Mouse (Mus musculus): ENCODE results near the gene Aip. TPM values are rescaled to one million over a fixed set of nuclear protein-coding genes. Genes with fewer than 3 reads are reported as not detected.

Gene Aip
- polyA plus RNA-seq, 1 experiment from 2014 or later = 69.4 TPM

GRCm38 (mm10) chr19:4092750-4093149 lies 32.9 kb downstream of the Aip start:
- Histone ChIP-seq H3K4me1 (peaks cover 3% of the 10 kb centered on the region; the same call in 1 of the 2 replicates), H3K9me3 (no peaks in the 10 kb centered on the region), H3K27me3 (replicated peaks) (no peaks in the 10 kb centered on the region), H3K4me3 (no peak overlapping the region), H3K4me2 (replicated peaks) (no peak overlapping the region), H3K27ac (no peak overlapping the region), H3K9ac (no peak overlapping the region), H3K36me3 (no peaks in the 10 kb centered on the region)
- ATAC-seq (ENCODE audit: low FRiP score, low read depth) = no peak
- WGBS = 87% methylated on average over 3 of the region's 3 CpGs

GRCm38 (mm10) chr19:4091383-4091782 lies 34.3 kb downstream of the Aip start:
- no peaks in the 10 kb centered on the region for H3K36me3 ChIP-seq
- H3K27me3 ChIP-seq (replicated peaks) = no peaks in the 10 kb centered on the region
- no peak overlapping the region for H3K9ac ChIP-seq
- 72% methylated on average over 2 of the region's 2 CpGs for WGBS
- no peaks in the 10 kb centered on the region for H3K9me3 ChIP-seq
- no peak overlapping the region for H3K27ac ChIP-seq
- H3K4me2 ChIP-seq (replicated peaks) = no peak overlapping the region
- no peak overlapping the region for H3K4me3 ChIP-seq
- no peak for ATAC-seq (ENCODE audit: low FRiP score, low read depth)
- no peaks in the 10 kb centered on the region for H3K4me1 ChIP-seq

DNA sequence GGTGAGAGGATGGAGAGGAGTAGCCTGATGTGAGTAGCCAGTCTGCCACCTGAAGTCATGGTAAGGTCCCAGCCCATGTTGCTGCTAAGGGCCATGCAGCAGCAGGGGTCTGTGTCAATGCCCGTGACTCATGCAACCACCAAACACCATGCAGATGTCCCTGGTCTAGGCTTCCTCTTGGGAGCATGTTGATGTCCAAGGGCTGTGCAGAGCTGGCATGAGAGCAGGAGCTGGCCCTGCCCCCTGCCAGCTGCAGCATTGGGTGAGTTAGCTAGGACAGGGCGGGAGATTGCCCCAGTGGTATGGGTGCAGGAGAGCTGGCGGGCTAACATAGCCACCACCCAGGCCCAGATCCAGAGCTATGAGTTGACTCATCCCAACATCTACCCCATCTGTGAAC lies 35.2 kb downstream of the Aip start:
- Histone ChIP-seq H3K9me3 (no peaks in the 10 kb centered on the region), H3K4me3 (no peak overlapping the region), H3K27ac (no peak overlapping the region), H3K4me1 (no peaks in the 10 kb centered on the region), H3K36me3 (no peaks in the 10 kb centered on the region), H3K4me2 (replicated peaks) (no peak overlapping the region), H3K27me3 (replicated peaks) (no peaks in the 10 kb centered on the region; the same call in 1 of the 2 replicates), H3K9ac (no peak overlapping the region)
- no peak for ATAC-seq (ENCODE audit: low FRiP score, low read depth)
- WGBS = 91% methylated on average over 3 of the region's 3 CpGs

GRCm38 (mm10) chr19:4089128-4089527 lies 36.5 kb downstream of the Aip start:
- Histone ChIP-seq H3K4me2 (replicated peaks) (no peak overlapping the region), H3K36me3 (no peaks in the 10 kb centered on the region), H3K4me1 (no peaks in the 10 kb centered on the region), H3K4me3 (no peak overlapping the region), H3K27me3 (replicated peaks) (no peaks in the 10 kb centered on the region; the same call in 1 of the 2 replicates), H3K9me3 (no peaks in the 10 kb centered on the region), H3K9ac (no peak overlapping the region), H3K27ac (no peak overlapping the region)
- no peak for ATAC-seq (ENCODE audit: low FRiP score, low read depth)
- WGBS = 83% methylated on average over 6 of the region's 6 CpGs

DNA sequence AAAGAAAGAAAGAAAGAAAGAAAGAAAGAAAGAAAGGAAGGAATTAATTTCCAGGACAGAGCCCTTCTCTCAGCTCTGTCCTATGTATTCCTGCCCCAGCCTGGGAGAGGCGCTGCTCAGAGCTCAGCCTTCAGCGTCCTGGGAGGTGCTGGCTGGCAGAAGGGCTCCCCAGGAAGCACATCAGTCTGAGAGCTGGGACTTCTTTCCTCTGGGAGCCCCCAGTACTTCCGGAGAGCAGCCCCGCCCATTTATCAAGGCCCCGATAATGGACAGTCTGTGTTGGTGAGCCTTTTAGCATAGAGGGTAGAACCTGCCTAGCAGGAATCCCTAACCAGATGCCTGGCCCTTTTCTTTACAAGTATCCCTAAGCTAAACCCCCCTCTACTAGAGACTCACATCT lies 37.5 kb downstream of the Aip start:
- Histone ChIP-seq H3K36me3 (no peaks in the 10 kb centered on the region), H3K27me3 (replicated peaks) (no peaks in the 10 kb centered on the region; the same call in 1 of the 2 replicates), H3K4me2 (replicated peaks) (no peak overlapping the region), H3K4me1 (no peaks in the 10 kb centered on the region), H3K9me3 (no peaks in the 10 kb centered on the region), H3K4me3 (no peak overlapping the region), H3K9ac (no peak overlapping the region), H3K27ac (no peak overlapping the region)
- ATAC-seq (ENCODE audit: low FRiP score, low read depth) = no peak
- 56% methylated on average over 5 of the region's 5 CpGs for WGBS

- no peak overlapping the region for H3K27ac ChIP-seq
- H3K27me3 ChIP-seq (replicated peaks) = no peaks in the 10 kb centered on the region; the same call in 1 of the 2 replicates
- H3K36me3 ChIP-seq = no peaks in the 10 kb centered on the region
- H3K9ac ChIP-seq = no peak overlapping the region
- ATAC-seq (ENCODE audit: low FRiP score, low read depth) = no peak
- 88% methylated on average over 5 of the region's 5 CpGs for WGBS
- H3K4me1 ChIP-seq = no peaks in the 10 kb centered on the region
- no peak overlapping the region for H3K4me2 ChIP-seq (replicated peaks)
- no peaks in the 10 kb centered on the region for H3K9me3 ChIP-seq
- no peak overlapping the region for H3K4me3 ChIP-seq
Measured at GRCm38 (mm10) chr19:4087090-4087489, 38.6 kb downstream of the Aip start.

DNA sequence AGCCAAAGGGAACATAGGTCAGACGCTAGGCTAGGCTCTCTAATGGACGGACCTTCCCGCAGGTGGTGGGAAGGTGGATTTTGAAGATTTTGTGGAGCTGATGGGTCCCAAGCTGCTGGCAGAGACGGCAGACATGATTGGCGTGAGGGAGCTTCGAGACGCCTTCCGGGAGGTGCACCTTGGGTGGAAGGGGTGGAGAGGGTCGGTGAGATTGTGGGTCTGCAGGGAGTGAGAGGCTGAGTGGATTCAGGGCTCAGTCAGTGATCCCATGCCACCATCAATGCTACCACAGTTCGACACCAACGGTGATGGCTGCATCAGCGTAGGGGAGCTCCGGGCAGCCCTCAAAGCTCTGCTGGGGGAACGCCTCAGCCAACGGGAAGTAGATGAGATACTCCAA lies 39.5 kb downstream of the Aip start:
- Histone ChIP-seq H3K27ac (no peak overlapping the region), H3K4me2 (replicated peaks) (no peak overlapping the region), H3K4me3 (no peak overlapping the region), H3K36me3 (no peaks in the 10 kb centered on the region), H3K9ac (no peak overlapping the region), H3K4me1 (no peaks in the 10 kb centered on the region), H3K9me3 (no peaks in the 10 kb centered on the region), H3K27me3 (replicated peaks) (no peaks in the 10 kb centered on the region; the same call in 1 of the 2 replicates)
- no peak for ATAC-seq (ENCODE audit: low FRiP score, low read depth)
- WGBS = 94% methylated on average over 15 of the region's 15 CpGs

GRCm38 (mm10) chr19:4084984-4085383 lies 40.7 kb downstream of the Aip start:
- Histone ChIP-seq H3K4me2 (replicated peaks) (no peak overlapping the region), H3K9me3 (no peaks in the 10 kb centered on the region), H3K4me3 (no peak overlapping the region), H3K27me3 (replicated peaks) (no peaks in the 10 kb centered on the region; the same call in 1 of the 2 replicates), H3K4me1 (no peaks in the 10 kb centered on the region), H3K36me3 (no peaks in the 10 kb centered on the region), H3K27ac (no peak overlapping the region), H3K9ac (no peak overlapping the region)
- no peak for ATAC-seq (ENCODE audit: low FRiP score, low read depth)
- 93% methylated on average over 1 of the region's 1 CpGs for WGBS

- Histone ChIP-seq H3K27me3 (replicated peaks) (no peaks in the 10 kb centered on the region; the same call in 1 of the 2 replicates), H3K9ac (no peak overlapping the region), H3K4me2 (replicated peaks) (no peak overlapping the region), H3K4me3 (no peak overlapping the region), H3K36me3 (no peaks in the 10 kb centered on the region), H3K4me1 (no peaks in the 10 kb centered on the region), H3K27ac (no peak overlapping the region), H3K9me3 (no peaks in the 10 kb centered on the region)
- no peak for ATAC-seq (ENCODE audit: low FRiP score, low read depth)
- WGBS = 29% methylated on average over 8 of the region's 8 CpGs
Measured at GRCm38 (mm10) chr19:4083826-4084225, 41.8 kb downstream of the Aip start.

- WGBS = 85% methylated on average over 7 of the region's 7 CpGs
Measured at GRCm38 (mm10) chr19:4083316-4083715, 42.3 kb downstream of the Aip start.

GRCm38 (mm10) chr19:4082219-4082965 lies 43.3 kb downstream of the Aip start:
- H3K4me1 ChIP-seq = no peaks in the 10 kb centered on the region
- ATAC-seq (ENCODE audit: low FRiP score, low read depth) = no peak
- H3K27ac ChIP-seq = no peak overlapping the region
- H3K4me3 ChIP-seq = no peak overlapping the region
- H3K4me2 ChIP-seq (replicated peaks) = no peak overlapping the region
- H3K36me3 ChIP-seq = no peaks in the 10 kb centered on the region
- H3K9me3 ChIP-seq = no peaks in the 10 kb centered on the region
- H3K9ac ChIP-seq = no peak overlapping the region
- no peaks in the 10 kb centered on the region; the same call in 1 of the 2 replicates for H3K27me3 ChIP-seq (replicated peaks)
- 87% methylated on average over 11 of the region's 11 CpGs for WGBS

More at GRCm38 (mm10) chr19:4083316-4083715, 42.3 kb downstream of the Aip start:
- no peak overlapping the region for H3K27ac ChIP-seq
- no peak overlapping the region for H3K9ac ChIP-seq
- H3K27me3 ChIP-seq (replicated peaks) = no peaks in the 10 kb centered on the region; the same call in 1 of the 2 replicates
- H3K4me3 ChIP-seq = no peak overlapping the region
- no peak for ATAC-seq (ENCODE audit: low FRiP score, low read depth)
- no peaks in the 10 kb centered on the region for H3K36me3 ChIP-seq
- H3K4me2 ChIP-seq (replicated peaks) = no peak overlapping the region
- no peaks in the 10 kb centered on the region for H3K9me3 ChIP-seq
- no peaks in the 10 kb centered on the region for H3K4me1 ChIP-seq

DNA sequence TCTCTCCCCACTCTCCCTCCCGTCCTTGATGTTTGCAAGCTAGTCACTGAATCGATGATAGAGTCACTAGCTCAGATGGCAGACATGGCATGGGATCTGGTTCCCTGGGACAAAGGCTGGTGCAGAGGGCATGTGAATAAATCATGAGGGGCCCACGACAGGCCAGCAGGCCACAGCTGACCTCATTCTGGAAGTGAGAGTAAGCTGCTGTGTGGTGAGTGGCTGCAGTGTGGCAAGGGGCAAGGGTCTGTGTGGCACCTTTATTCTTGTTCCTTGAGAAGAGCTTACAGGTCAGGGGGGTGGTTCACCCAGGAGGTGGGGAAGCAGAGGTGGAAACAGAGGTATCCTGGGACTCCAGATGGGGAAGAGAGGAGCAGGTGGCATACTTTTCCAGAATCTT lies 44.3 kb downstream of the Aip start, which contains the start of gene Cabp2:
TSS of gene Cabp2 (plus strand) at position 185 of the 400 bp plus-strand sequence.
- 58% methylated on average over 3 of the region's 3 CpGs for WGBS
- no peak within 1 kb of the TSS for H3K27ac ChIP-seq
- no peak for ATAC-seq (ENCODE audit: low FRiP score, low read depth)
- H3K4me1 ChIP-seq = no peaks in the 10 kb centered on the region
- no peak within 1 kb of the TSS for H3K9ac ChIP-seq
- H3K27me3 ChIP-seq (replicated peaks) = no peaks in the 10 kb centered on the region; the same call in 1 of the 2 replicates
- no peaks in the 10 kb centered on the region for H3K9me3 ChIP-seq
- no peak within 1 kb of the TSS for H3K4me2 ChIP-seq (replicated peaks)
- no peak within 1 kb of the TSS for H3K4me3 ChIP-seq
- no peaks in the 10 kb centered on the region for H3K36me3 ChIP-seq
